Mouse (Mus musculus): ENCODE data around the gene Il9.
A peak's percentile ranks its signal among the peaks of the same experiment; 100 is the strongest.

The Il9 gene

GRCm38 (mm10) chr13:56482146-56482545 is at the start of gene Il9:
TSS of gene Il9 (minus strand) at chr13:56482246.
- DNase-seq, result no peak

DNA sequence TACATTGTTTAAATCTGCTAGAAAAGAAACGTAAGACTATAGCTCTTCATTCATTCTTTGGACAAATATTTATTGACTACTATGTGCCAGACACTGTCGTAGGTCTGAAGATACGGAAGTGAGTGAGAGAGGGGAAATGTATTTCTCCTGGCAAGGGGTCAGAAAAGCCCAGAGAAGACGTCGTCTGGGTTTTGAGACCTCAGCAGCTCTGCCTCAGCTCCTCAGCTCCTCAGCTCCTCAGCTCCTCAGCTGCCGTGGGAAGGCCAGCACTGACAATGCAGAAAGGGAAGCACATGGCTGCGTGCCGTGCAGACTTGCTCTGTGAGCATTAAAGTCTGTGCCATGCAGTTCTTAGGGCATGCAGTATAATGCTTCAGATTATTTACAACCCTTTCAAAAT is 47.6 kb upstream of the Il9 start:
- no peak for DNase-seq

DNA sequence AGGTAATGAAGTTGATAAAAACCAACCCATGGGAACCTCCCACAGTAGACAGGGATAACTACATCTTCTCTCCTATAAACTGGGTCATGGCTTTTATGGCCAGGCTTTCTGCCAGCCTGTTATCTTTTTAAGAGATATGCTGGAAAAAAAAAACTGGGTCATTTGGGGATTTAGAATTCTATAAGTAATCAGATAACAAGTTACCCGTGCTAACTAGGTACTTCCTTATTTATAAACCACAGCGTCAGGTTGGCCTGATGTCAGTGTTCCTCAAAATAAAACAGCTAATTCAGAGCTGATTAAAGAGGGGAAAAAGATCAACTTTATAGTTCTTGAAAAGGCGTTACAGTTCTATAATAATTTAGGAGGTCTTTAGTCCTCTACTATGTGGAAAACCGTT is 47.0 kb upstream of the Il9 start:
- no peak for DNase-seq

GRCm38 (mm10) chr13:56528281-56528680 is 46.2 kb upstream of the Il9 start:
- DNase-seq, result no peak

DNA sequence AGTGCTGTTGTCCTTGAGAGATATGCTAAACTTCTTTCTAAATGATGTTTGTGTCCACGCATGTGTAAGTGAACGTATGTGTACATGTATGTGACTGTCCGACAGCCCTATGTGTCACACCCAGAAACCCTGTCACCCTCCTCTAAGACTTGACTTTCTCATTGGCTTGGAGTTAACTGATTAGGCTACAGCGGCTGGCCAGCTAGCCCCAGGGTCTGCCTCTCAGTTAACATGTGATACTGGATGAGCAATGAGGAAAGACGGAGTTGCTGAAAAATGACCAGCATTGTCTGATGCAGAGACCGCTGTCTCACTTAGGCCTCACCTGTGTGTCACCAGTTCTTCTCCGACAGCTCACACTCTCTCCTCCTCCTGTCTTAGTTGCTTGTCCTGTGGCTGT is 45.8 kb upstream of the Il9 start:
- no peak for DNase-seq

DNA sequence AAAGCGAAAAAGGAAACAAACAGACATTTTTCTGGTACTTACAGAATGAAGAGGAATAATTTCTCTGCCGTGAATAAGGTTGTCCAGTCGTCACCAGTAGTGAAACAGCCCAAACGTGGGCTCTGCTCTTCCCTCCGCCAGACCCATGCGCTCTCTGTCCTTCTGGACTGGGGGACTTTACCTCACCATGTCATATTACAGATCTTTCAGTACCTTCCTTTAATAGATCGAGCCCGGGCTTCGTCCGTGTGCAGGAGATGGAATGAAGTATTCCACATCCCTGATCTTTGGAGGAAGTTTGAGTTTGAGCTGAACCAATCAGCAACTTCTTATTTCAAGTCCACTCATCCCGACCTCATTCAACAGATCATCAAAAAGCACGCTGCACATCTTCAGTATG is 44.8 kb upstream of the Il9 start:
- no peak for DNase-seq

DNA sequence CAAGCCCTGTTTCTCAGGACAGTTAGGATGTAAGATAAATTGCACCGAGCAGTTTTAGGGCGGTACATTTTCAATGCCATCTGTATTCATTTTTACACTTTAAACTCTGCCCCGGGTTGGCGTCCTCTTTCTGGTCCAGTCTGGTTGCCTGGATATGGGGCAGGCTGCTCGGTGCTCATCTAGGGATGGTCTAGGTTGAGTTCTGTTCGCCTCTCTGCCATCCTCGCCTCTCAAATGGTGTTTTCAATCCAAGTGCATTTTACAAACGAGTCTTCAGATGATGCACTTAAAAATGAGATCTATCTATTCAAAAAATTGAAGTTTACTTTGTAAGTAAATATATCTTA is 40.7 kb upstream of the Il9 start:
- no peak for DNase-seq

- peak; percentile 97 for DNase-seq
These were observed 40.2 kb upstream of the Il9 start, which contains the start of gene Fbxl21 for GRCm38 (mm10) chr13:56522081-56522820. TSS of gene Fbxl21 (plus strand) at chr13:56522472.

- no peak for DNase-seq
These were observed 34.8 kb upstream of the Il9 start for GRCm38 (mm10) chr13:56516816-56517215.

DNA sequence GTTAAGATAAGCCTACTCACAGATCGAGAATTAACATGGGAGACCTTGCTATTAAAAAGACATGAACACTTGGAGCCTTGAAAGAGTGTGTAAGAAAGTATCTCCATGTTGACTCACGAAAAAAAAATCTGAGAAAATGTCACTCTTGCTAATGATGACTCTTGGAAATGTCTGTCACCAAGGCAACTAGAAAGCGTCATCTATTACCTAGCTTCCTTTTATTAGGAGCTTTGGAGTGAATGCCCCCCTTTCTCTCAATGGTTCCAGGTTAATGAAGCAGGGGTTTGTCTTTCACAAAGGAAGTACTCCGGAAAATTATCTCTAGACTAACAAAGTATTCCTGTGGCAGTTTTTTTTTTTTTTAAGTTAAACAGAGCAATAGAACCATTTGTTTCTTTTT is 34.3 kb upstream of the Il9 start:
- no peak for DNase-seq

DNA sequence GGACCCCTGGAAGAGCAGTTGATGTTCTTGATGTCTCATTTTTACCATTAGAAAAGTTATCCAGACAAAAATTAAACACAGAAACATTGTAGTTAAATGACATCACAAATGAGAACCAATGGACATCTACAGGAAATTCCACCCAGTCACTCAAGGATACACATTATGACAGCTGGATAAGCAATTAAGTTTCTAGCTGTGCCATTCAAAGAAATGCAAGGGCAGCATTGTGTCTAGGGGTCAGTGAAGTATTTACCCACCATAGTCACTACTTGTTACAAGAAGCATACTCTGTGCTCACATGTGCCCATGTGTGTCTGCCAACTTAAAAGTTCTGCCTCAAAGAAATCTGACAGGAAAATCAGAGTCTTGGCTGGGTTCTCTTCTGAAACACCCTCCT is 31.5 kb upstream of the Il9 start:
- DNase-seq, result no peak

DNA sequence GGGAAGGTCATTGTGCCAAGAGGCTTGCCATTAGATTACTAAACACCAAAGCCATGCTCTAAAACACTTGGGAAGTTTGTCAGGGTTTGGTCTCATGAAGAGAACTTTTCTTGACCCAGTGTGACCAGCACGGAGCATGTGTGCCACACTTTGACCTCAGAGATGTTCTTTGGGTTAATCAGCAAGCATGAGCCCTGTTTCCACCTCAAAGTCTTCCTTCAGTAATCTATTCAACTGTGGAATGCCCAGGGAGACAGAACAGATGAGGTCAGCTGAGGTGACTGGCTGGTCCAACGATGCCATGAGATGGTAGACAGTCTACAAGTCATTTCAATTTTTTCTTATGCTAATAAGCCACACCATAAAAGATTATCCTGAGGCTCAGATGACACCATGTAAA is 27.8 kb upstream of the Il9 start:
- DNase-seq, result peak; percentile 71

GRCm38 (mm10) chr13:56506871-56507496 is 24.9 kb upstream of the Il9 start:
- no peak for DNase-seq

- DNase-seq, result no peak
These were observed 19.9 kb upstream of the Il9 start for GRCm38 (mm10) chr13:56501866-56502420.

GRCm38 (mm10) chr13:56500636-56501035 is 18.6 kb upstream of the Il9 start:
- no peak for DNase-seq

DNA sequence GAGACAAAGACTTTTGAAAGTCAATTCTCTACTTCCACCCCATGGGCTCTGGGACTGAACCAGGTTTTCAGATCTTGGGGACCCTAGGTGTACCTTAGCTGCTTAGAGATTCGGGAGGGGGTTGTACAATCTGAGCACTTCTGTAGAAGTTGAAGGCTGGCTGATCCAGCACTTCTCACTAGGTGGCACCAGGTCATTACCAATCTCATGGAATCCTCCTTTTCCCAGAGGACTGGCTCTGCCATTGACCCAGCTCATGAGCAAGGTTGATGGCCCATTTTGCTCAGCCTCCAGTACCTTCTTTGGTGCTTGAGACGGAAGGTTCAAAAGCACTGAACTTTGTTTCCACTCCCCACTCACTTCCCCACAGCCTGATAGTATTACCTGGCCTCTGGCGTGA is 18.1 kb upstream of the Il9 start:
- peak; percentile 15 for DNase-seq

- no peak for DNase-seq
These were observed 12.4 kb upstream of the Il9 start for GRCm38 (mm10) chr13:56494440-56494839.

DNA sequence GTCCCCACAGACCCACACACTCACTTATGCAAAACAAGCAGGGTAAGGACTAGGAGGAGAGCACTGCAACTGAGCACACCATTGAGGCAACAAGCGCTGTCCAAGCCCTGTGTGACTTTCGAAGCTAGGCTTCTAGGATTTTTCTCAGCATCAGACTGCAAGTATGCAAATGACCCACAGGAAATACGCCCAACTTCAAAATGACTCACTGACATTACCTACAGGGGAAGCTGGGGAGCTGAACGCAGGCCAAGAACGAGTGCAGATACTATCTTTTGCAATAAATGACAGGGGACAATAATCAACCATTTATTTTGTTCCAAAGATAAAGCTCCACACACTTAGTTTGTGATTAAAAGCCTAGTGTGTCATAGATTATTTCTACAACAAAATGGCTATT is 6.0 kb upstream of the Il9 start:
- no peak for DNase-seq

DNA sequence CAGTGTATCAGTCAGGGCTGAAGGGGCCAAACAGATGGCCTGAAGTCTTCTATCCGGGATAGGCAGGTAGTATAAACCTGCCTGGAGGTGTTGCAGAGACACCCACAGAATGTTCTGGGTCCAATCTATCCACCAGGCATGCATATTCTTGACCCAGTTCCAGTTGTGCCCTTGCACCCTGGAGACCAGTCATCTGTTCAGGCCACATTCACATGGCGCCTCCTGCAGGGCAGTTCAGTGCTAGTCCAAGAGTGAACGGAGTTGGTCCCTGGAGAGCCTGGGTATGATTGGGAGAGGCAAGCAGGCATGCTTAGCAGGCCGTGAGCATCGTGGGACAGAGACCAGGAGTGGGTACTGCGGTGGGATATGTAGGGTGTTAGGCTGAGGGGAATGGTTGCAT is 4.0 kb downstream of the Il9 start:
- DNase-seq, result peak; percentile 33

GRCm38 (mm10) chr13:56477271-56477670 is 4.8 kb downstream of the Il9 start:
- peak; percentile 76 for DNase-seq

- no peak for DNase-seq
These were observed 5.3 kb downstream of the Il9 start for GRCm38 (mm10) chr13:56476790-56477189.

GRCm38 (mm10) chr13:56475363-56475762 is 6.7 kb downstream of the Il9 start:
- DNase-seq, result peak; percentile 51

DNA sequence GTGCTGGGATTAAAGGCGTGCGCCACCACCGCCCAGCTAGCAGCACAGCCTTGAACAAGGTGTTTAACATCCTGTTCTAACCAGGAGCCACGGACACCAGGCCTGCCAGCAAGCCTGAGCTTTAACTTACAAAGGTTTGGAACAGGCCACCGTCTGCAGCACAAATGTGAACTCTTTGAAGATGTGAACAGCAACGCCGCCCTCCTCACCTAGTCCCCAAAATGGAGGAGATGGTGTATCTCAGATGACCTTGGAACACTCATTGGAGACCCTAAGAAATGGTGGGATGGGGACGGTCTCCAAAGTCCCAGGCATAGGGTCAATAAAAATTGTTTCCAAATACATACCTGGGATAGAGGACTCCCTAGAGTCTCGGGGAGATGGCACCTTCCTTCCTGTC is 9.4 kb downstream of the Il9 start:
- DNase-seq, result no peak

DNA sequence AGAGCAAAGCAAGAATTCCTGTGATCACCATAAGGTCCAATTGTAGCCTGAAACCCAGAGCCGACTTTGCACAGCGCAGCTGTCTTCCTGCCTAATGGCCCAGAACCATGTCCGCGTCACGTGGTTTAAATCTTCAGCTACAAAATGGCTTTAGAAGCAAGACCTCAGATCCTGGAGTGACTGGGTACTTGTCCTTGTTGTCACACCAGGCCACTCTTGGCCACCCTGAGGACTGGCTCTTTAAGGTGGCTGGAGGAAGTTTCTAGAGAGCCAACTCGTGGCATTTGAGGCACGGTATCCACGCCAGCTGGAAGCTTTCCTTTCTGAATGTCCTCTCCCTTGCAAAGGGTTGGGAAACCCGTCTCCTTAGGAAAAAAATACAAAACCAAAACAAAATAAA is 10.1 kb downstream of the Il9 start:
- DNase-seq, result peak; percentile 64

DNA sequence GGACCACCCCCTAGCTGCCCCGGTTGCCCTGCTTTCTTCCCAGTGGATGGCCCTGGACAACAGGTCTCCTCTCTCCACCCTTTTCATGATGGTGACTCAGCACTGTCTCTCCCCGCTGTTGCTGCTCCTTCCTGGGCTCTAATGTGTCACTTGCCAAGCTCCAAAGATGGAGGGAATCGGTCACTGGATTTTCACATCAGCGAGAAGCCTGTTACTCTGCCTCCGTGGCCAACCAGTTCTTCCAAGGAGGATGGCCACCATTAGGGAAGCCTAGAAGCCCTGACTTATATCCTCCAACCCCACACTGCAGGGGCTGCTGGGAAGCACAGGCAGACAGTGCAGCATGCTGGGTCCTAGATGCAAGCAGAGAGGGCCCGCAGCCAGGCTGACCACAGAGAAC is 10.8 kb downstream of the Il9 start:
- no peak for DNase-seq

All from kidney, adult 11 months (tissue).